Mouse (Mus musculus) midbrain, embryonic 10.5 days (tissue): ENCODE measurements around the gene Caskin1. TPM values are rescaled to one million over a fixed set of nuclear protein-coding genes. Genes with fewer than 3 reads are reported as not detected.

Experiments
- DNase-seq: peaks from one replicate; pipeline ENCODE4 v3.0.0-alpha.2; 2017; ENCODE audit warnings: low spot score
- H3K27ac ChIP-seq: fragments of 300-500 bp; sonication (generic); replicated peaks from 2 replicates; pipeline ENCODE4 v1.5.1; 2016; ENCODE audit warnings: mild to moderate bottlenecking
- H3K27me3 ChIP-seq: fragments of 300-500 bp; sonication (generic); 2 replicates; pipeline ENCODE4 v1.6.1; 2016; ENCODE audit warnings: low read depth, mild to moderate bottlenecking; ENCODE audit not compliant: poor library complexity, severe bottlenecking
- H3K36me3 ChIP-seq: fragments of 300-500 bp; sonication (generic); 2 replicates; pipeline ENCODE4 v1.6.1; 2016; ENCODE audit warnings: mild to moderate bottlenecking, moderate library complexity
- H3K4me1 ChIP-seq: fragments of 300-500 bp; sonication (generic); 2 replicates; pipeline ENCODE4 v1.6.1; 2016
- H3K4me3 ChIP-seq: fragments of 300-500 bp; sonication (generic); 2 replicates; pipeline ENCODE4 v1.5.1; 2016; ENCODE audit warnings: mild to moderate bottlenecking, moderate library complexity
- H3K9me3 ChIP-seq: fragments of 300-500 bp; sonication (generic); replicated peaks from 2 replicates; pipeline ENCODE4 v1.6.1; 2016; ENCODE audit warnings: mild to moderate bottlenecking
- WGBS: fragments of 180-500 bp; shearing (Covaris S2); methylation state at CpG from one replicate; pipeline ENCODE4 v1.1.7; 2016; 5-methylcytosine and 5-hydroxymethylcytosine counted together
- polyA plus RNA-seq: library from polyadenylated mRNA; unstranded; fragments of >200 nt; fragmentation: Nextera tagmentation; extraction: Ambion mirVana; gene quantifications from 2 replicates; pipeline ENCODE4 v1.2.1, GENCODE M21; 2016

Gene Caskin1
- polyA plus RNA-seq, 1 experiment from 2014 or later = 6.7 TPM

DNA sequence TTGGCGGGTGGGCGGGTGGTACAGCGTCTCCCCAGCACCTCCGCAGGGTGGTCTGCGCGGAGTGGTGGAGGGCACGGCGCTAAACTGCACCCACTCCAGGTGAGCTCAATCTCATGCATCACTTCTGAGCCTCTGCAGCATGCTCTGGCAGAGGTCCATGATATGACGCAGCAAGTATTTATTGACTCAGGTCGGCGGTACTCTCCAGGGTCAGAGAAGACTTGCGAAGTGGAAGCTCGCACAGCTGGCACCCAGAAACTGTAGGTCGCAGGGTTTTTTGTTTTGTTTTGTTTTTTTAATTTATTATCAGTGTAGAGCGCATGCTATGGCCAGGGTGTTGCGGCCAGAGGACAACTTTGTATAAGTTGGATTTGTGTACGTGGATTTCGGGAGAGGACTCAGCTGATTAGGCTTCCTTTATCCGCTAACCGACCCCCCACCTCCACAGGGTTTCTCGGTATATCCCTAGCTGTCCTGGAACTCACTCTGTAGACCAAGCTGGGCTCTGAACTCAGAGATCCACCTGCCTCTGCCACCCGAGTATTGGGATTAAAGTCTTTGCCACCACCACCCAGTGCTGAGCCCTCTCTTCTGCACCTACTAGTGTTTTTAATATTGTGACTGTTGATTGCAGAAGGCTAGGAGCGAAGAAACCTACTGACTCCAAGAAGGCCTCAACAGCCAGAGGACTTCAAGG is 60.7 kb downstream of the Caskin1 start:
- Histone ChIP-seq H3K4me3 (peak overlapping the region; percentile 89), H3K27me3 (peaks cover 36% of the 10 kb centered on the region), H3K27ac (peak overlapping the region; percentile 98), H3K36me3 (0 out of 2 replicates have a peak, but pooled peaks cover 3% of the 10 kb centered on the region), H3K4me1 (peaks cover 44% of the 10 kb centered on the region), H3K9me3 (no peaks in the 10 kb centered on the region)
- 5% methylated on average over 23 of the region's 23 CpGs for WGBS
- peak; percentile 34 for DNase-seq

DNA sequence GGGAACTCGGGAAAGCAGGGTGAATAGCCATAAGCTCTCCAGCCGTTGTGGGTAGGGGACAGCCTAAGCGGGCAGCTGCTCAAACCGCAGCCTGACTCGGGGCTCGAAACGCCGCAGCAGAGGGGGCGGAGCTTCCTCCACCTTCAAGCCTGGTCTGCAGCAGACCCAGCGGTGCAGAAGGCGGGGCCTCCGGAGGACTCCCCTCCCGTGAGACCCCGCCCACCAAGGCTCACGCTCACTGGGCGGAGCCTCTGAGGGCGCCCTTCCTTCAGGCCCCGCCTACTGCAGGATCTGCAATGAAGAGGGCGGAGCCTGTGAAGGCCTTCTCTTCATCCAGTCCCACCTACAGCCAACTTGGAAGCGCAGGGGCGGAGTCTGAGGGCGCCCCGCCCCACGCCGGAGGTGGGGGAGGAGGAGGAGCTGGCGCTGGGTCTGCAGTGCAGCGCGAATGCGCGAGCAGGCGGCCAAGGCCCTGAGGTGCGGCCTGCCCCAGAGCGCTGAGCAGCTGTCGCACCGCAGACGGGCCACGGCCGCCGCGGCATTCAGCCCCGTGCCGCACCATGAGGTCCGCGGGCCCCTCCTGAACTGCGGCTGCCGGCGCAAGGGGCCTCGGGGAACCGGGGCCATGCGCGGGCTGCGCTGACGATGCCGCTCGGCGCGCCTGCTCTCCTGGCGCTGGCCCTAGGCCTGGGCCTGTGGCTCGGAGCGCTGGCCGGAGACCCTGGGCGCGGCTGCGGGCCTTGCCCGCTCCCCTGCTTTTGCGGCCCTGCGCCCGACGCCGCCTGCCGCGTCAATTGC is 61.4 kb downstream of the Caskin1 start, which contains the start of gene Pkd1:
Pkd1 (plus strand) TSS at position 217 of the 798 bp plus-strand sequence.
- H3K27ac ChIP-seq = peak within 1 kb of the TSS; percentile 98
- peaks cover 40% of the 10 kb centered on the region for H3K4me1 ChIP-seq
- no peaks in the 10 kb centered on the region for H3K9me3 ChIP-seq
- H3K27me3 ChIP-seq = peaks cover 30% of the 10 kb centered on the region
- WGBS = under 1% methylated on average over 72 of the region's 72 CpGs
- H3K4me3 ChIP-seq = peak within 1 kb of the TSS; percentile 89
- DNase-seq = peak; percentile 100
- 0 out of 2 replicates have a peak, but pooled peaks cover 3% of the 10 kb centered on the region for H3K36me3 ChIP-seq

DNA sequence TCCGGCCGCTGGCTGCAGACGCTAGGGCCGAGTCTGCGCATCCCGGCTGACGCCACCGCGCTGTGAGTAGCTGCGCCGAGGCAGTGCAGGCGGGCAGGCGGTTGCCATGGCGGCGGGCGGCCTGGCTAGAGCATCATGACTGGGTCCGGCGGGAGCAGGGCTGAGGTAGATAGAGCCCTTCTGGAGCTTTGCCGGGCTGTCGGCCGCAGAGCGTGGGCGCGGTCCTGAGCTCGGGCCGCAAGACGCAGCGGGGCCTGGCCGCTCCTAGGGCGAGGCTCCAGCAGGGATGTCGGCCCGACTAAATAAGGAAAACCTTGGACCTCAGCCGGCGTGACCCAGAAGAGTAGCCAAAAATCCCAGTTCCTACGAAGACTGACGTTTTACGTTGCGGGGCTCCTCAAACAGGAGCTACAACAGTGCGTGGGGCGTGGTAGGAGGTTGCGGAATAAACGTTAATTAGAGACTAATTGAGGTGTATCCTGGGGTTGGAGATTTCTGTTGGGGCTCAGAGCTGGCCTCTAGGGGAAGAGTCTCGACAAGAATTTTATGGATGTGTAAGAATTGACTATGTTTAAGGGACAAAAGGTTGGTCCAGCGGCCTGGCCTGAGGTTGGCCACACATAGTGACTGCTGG is 62.1 kb downstream of the Caskin1 start:
- DNase-seq = peak; percentile 89
- Histone ChIP-seq H3K27ac (peak overlapping the region; percentile 98), H3K9me3 (no peaks in the 10 kb centered on the region), H3K4me3 (peak overlapping the region; percentile 89), H3K4me1 (peaks cover 39% of the 10 kb centered on the region), H3K36me3 (0 out of 2 replicates have a peak, but pooled peaks cover 3% of the 10 kb centered on the region), H3K27me3 (peaks cover 28% of the 10 kb centered on the region)
- under 1% methylated on average over 44 of the region's 44 CpGs for WGBS

DNA sequence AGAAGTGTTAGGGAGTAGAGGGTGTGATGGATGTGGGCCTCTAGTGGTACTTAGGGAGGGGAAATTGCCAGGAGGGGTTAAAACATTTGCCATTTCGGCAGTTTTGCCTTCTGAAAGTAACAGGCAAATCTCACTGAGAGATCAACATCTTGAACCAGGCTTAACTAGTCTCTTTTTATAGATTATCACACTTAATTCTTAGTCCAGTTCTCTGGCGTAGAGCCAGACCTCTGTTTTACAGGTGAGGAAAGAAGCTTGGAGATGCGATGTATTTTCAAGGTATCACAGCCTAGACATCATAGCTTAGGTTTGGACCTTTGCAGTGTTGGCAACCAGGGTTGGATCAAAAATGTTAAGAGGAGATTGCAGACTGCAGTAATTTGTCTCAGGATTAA is 62.6 kb downstream of the Caskin1 start:
- Histone ChIP-seq H3K36me3 (0 out of 2 replicates have a peak, but pooled peaks cover 3% of the 10 kb centered on the region), H3K27ac (peak overlapping the region; percentile 98), H3K9me3 (no peaks in the 10 kb centered on the region), H3K4me3 (peak overlapping the region; percentile 89), H3K4me1 (peaks cover 39% of the 10 kb centered on the region), H3K27me3 (peaks cover 25% of the 10 kb centered on the region)
- no peak for DNase-seq
- WGBS = 63% methylated on average over 3 of the region's 3 CpGs

DNA sequence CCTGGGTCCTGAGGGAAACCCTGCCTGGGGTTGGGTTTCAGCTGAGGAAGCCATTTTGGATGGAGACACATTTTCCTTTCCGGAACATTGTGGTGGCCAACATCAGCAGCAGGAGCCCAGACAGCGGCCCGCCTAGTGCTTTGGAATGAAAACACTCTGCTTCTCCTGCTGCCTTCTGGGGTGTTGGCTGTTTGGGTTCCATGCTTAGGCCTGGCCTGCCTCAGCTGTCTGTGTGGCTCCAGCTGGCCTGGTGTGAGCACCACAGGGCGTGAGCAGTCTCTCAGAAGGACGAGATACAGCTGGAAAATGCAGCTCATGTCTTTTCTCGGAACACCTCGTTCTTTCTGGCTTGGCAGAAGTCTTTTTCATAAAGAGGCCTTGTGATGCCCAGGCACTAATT is 68.7 kb downstream of the Caskin1 start:
- Histone ChIP-seq H3K36me3 (peaks cover 8% of the 10 kb centered on the region), H3K27ac (0 out of 2 replicates have a peak overlapping the region, but pooled peaks have one; percentile 33), H3K4me1 (peaks cover 32% of the 10 kb centered on the region), H3K4me3 (peak overlapping the region; percentile 10; the same call in 1 of the 2 replicates), H3K9me3 (no peaks in the 10 kb centered on the region), H3K27me3 (no peaks in the 10 kb centered on the region)
- DNase-seq = no peak
- 86% methylated on average over 7 of the region's 7 CpGs for WGBS

Other genes with a start within 250 kb of the Caskin1 start
- gene Ccnf, start 237.1 kb upstream of the Caskin1 start, polyA plus RNA-seq = 116 and 131 TPM in 2 replicates
- gene Abca17, start 137.5 kb upstream of the Caskin1 start, polyA plus RNA-seq = 0.12 TPM in 1 of 2 replicates, not detected in the other
- 8.6 and 13.3 TPM in 2 replicates for gene Abca3, start 136.7 kb upstream of the Caskin1 start, polyA plus RNA-seq
- 454 and 468 TPM in 2 replicates for gene Rnps1, start 74.0 kb upstream of the Caskin1 start, polyA plus RNA-seq
- gene Eci1, start 62.0 kb upstream of the Caskin1 start, polyA plus RNA-seq = 78.8 and 82.4 TPM in 2 replicates
- gene Dnase1l2, start 45.5 kb upstream of the Caskin1 start, polyA plus RNA-seq = 2.7 and 3.4 TPM in 2 replicates
- 36.2 and 42.9 TPM in 2 replicates for gene E4f1, start 18.3 kb upstream of the Caskin1 start, polyA plus RNA-seq
- 76.4 and 83.5 TPM in 2 replicates for gene Pgp, start 18.2 kb upstream of the Caskin1 start, polyA plus RNA-seq
- gene Bricd5, start 14.7 kb upstream of the Caskin1 start, polyA plus RNA-seq = 0.21 and 0.22 TPM in 2 replicates
- 40.2 and 40.9 TPM in 2 replicates for gene Mlst8, start 9.5 kb upstream of the Caskin1 start, polyA plus RNA-seq
- 106 and 110 TPM in 2 replicates for gene Traf7, start 39.3 kb downstream of the Caskin1 start, polyA plus RNA-seq
- gene Rab26, start 45.6 kb downstream of the Caskin1 start, polyA plus RNA-seq = 2.1 and 2.9 TPM in 2 replicates
- gene Pkd1, start 61.2 kb downstream of the Caskin1 start, polyA plus RNA-seq = 14.7 and 18.5 TPM in 2 replicates
- 62.7 and 79.2 TPM in 2 replicates for gene Tsc2, start 144.0 kb downstream of the Caskin1 start, polyA plus RNA-seq
- 25.2 and 25.3 TPM in 2 replicates for gene Nthl1, start 144.1 kb downstream of the Caskin1 start, polyA plus RNA-seq
- 30.2 and 33.2 TPM in 2 replicates for gene Slc9a3r2, start 161.7 kb downstream of the Caskin1 start, polyA plus RNA-seq
- gene Npw, start 169.9 kb downstream of the Caskin1 start, polyA plus RNA-seq = not detected in 2 replicates
- 21.7 and 24.3 TPM in 2 replicates for gene Zfp598, start 181.1 kb downstream of the Caskin1 start, polyA plus RNA-seq
- 10.3 and 16.1 TPM in 2 replicates for gene Syngr3, start 201.4 kb downstream of the Caskin1 start, polyA plus RNA-seq
- gene Gfer, start 207.6 kb downstream of the Caskin1 start, polyA plus RNA-seq = 52.3 and 58.5 TPM in 2 replicates
- gene Noxo1, start 207.6 kb downstream of the Caskin1 start, polyA plus RNA-seq = 1.0 and 1.5 TPM in 2 replicates
- gene Tbl3, start 219.1 kb downstream of the Caskin1 start, polyA plus RNA-seq = 141 and 144 TPM in 2 replicates
- 0.26 and 0.51 TPM in 2 replicates for gene Rnf151, start 229.5 kb downstream of the Caskin1 start, polyA plus RNA-seq
- gene Rps2, start 229.5 kb downstream of the Caskin1 start, polyA plus RNA-seq = 1,457 and 1,841 TPM in 2 replicates
- 206 and 214 TPM in 2 replicates for gene Ndufb10, start 235.9 kb downstream of the Caskin1 start, polyA plus RNA-seq
- not detected in 2 replicates for gene Rpl3l, start 239.2 kb downstream of the Caskin1 start, polyA plus RNA-seq
- gene Msrb1, start 248.0 kb downstream of the Caskin1 start, polyA plus RNA-seq = 19.2 and 20.5 TPM in 2 replicates